Mouse (Mus musculus) cortical plate, adult 2 months (tissue): Measurements from ENCODE around the gene Xrcc3.

Source experiments
- CTCF ChIP-seq: fragments of 200-500 bp; IDR thresholded peaks from 2 replicates; pipeline ENCODE4 v1.5.1; 2011; ENCODE audit warnings: mild to moderate bottlenecking, control low read depth, low read length; ENCODE audit not compliant: insufficient read depth; ENCODE audit errors: extremely low read depth
- POLR2A ChIP-seq: fragments of 200-500 bp; IDR thresholded peaks from 2 replicates; pipeline ENCODE4 v1.6.1; 2011; ENCODE audit warnings: mild to moderate bottlenecking, low read length, control low read depth; ENCODE audit not compliant: insufficient read depth; ENCODE audit errors: extremely low read depth

DNA sequence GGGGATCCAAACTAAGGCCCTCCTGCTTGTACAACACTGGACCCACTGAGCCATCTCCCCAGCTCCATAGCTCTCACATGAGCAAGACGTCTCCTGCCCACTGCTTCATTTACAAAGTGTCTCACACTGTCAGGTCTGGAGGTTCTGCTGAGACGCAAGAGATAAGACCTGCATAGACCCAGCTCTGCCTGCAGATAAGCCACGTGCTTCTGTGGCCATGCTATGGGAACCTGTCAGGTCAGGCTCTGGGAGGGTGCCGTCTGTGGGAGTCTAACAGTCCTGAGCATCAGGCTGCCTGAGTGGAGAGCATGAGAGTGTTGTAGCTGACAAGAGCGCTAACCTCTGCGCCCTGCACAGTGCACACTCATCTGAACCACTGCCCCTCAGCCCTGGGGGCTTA lies 26.7 kb downstream of the Xrcc3 start:
- TF ChIP-seq CTCF (no peak), POLR2A (no peak)
